Mouse (Mus musculus) heart, embryonic 14.5 days (tissue): ENCODE measurements around the gene Rasa4. TPM values are rescaled to one million over a fixed set of nuclear protein-coding genes. Genes with fewer than 3 reads are reported as not detected.

Experiments used
- ATAC-seq: fragments of 200-750 bp; cut with Nextera tagmentation; 2 replicates; pipeline ENCODE4 v1.8.0; 2017; ENCODE audit warnings: low read depth, moderate TSS enrichment; ENCODE audit not compliant: insufficient number of reproducible peaks, insufficient read depth, low FRiP score
- H3K27ac ChIP-seq, 2 experiments: fragments of 200-500 bp in 1 of 2; fragments of 300-500 bp in 1 of 2; sonication (generic) in 1 of 2; replicated peaks in 1 of 2; 2 replicates each; pipeline ENCODE4 v1.5.1; 2012 to 2014; ENCODE audit warnings: low read depth in 2 of 2, low read length in 2 of 2, control low read depth in 1 of 2, mild to moderate bottlenecking in 1 of 2, mixed read lengths in 1 of 2; ENCODE audit not compliant: control insufficient read depth in 1 of 2, insufficient read depth in 1 of 2
- H3K27me3 ChIP-seq: fragments of 300-500 bp; sonication (generic); 2 replicates; pipeline ENCODE4 v1.6.1; 2014; ENCODE audit warnings: mild to moderate bottlenecking, low read length, control low read depth; ENCODE audit not compliant: control insufficient read depth, insufficient read depth
- H3K36me3 ChIP-seq: fragments of 300-500 bp; sonication (generic); 2 replicates; pipeline ENCODE4 v1.6.1; 2014; ENCODE audit warnings: mild to moderate bottlenecking, control low read depth, low read length, mixed read lengths; ENCODE audit not compliant: control insufficient read depth, insufficient read depth
- H3K4me1 ChIP-seq, 2 experiments: fragments of 200-500 bp in 1 of 2; fragments of 300-500 bp in 1 of 2; sonication (generic) in 1 of 2; 2 replicates each; pipeline ENCODE4 v1.6.1; 2012 to 2014; ENCODE audit warnings: low read length in 2 of 2, control low read depth in 1 of 2, mixed read lengths in 1 of 2; ENCODE audit not compliant: control insufficient read depth in 2 of 2, insufficient read depth in 2 of 2
- H3K4me2 ChIP-seq: fragments of 300-500 bp; sonication (generic); 2 replicates; pipeline ENCODE4 v1.6.1; 2014; ENCODE audit warnings: mild to moderate bottlenecking, low read length
- H3K4me3 ChIP-seq, 2 experiments: fragments of 200-500 bp in 1 of 2; fragments of 300-500 bp in 1 of 2; sonication (generic) in 1 of 2; 2 replicates each; pipeline ENCODE4 v1.5.1; 2012 to 2014; ENCODE audit warnings: low read length in 2 of 2, mild to moderate bottlenecking in 2 of 2, control low read depth in 1 of 2, low read depth in 1 of 2, moderate library complexity in 1 of 2; ENCODE audit not compliant: control insufficient read depth in 1 of 2, insufficient read depth in 1 of 2
- H3K9ac ChIP-seq: fragments of 300-500 bp; sonication (generic); 2 replicates; pipeline ENCODE4 v1.6.1; 2014; ENCODE audit warnings: mild to moderate bottlenecking, low read length
- H3K9me3 ChIP-seq: fragments of 300-500 bp; sonication (generic); 2 replicates; pipeline ENCODE4 v1.6.1; 2016; ENCODE audit warnings: low read length, control low read depth; ENCODE audit not compliant: control insufficient read depth
- WGBS: fragments of 180-500 bp; shearing (Covaris S2); extraction: QIAGEN DNeasy Blood & Tissue Kit; methylation state at CpG from one replicate; pipeline ENCODE4 v1.1.7; 2014; 5-methylcytosine and 5-hydroxymethylcytosine counted together
- polyA plus RNA-seq: library from polyadenylated mRNA; unstranded; fragments of >200 nt; fragmentation: Nextera tagmentation; extraction: Ambion mirVana; gene quantifications from 2 replicates; pipeline ENCODE4 v1.2.1, GENCODE M21; 2014

Rasa4 gene
- polyA plus RNA-seq, 1 experiment from 2014 or later: 1.3 TPM

DNA sequence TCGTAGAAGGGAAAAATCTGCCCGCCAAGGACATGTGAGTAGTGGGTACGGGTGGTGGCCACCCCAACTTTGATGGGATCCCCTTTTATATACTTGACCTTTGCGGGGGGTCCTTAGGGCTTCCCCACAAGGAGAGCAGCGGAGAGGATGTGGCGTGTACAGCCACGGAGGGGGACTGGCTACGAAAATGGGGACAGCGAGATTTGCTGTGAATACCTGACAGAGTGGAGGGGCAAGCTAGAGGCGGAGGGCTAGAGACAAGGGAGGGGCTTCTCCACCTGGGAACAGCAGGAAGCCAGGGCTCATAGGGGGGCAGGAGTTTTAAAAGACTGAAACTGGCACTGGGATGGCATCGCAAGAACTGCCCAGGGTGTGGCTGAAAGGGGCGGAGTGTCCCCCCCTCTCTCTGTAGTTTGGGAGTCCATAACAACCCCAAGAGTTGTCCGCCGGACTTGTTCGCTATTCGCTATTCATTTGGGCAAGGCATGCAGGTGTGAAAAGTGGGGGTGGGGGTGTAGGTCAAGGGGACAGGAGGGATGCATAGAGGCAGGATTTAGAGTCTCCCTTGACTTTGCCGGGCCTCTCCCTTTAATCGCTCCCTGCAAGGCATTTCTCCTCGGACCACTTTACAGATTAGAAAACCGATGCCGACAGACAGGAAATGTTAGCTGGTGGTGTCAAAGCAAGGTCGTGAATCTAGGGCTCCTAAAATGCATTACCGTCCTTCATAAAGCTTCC lies 597 bp downstream of the Rasa4 start:
- peaks cover 22% of the 10 kb centered on the region for H3K27me3 ChIP-seq
- H3K4me2 ChIP-seq: peak overlapping the region; percentile 99
- no peak for ATAC-seq
- H3K4me1 ChIP-seq: peaks cover 5 to 7% of the 10 kb centered on the region in 2 experiments; a peak in 3 of 4 replicates
- no peaks in the 10 kb centered on the region for H3K36me3 ChIP-seq
- no peaks in the 10 kb centered on the region for H3K9me3 ChIP-seq
- H3K27ac ChIP-seq: no peak overlapping the region
- peak overlapping the region; percentile 73 for H3K9ac ChIP-seq
- peak overlapping the region; percentile 61 to 63 for H3K4me3 ChIP-seq
- WGBS: 2% methylated on average over 23 of the region's 23 CpGs

DNA sequence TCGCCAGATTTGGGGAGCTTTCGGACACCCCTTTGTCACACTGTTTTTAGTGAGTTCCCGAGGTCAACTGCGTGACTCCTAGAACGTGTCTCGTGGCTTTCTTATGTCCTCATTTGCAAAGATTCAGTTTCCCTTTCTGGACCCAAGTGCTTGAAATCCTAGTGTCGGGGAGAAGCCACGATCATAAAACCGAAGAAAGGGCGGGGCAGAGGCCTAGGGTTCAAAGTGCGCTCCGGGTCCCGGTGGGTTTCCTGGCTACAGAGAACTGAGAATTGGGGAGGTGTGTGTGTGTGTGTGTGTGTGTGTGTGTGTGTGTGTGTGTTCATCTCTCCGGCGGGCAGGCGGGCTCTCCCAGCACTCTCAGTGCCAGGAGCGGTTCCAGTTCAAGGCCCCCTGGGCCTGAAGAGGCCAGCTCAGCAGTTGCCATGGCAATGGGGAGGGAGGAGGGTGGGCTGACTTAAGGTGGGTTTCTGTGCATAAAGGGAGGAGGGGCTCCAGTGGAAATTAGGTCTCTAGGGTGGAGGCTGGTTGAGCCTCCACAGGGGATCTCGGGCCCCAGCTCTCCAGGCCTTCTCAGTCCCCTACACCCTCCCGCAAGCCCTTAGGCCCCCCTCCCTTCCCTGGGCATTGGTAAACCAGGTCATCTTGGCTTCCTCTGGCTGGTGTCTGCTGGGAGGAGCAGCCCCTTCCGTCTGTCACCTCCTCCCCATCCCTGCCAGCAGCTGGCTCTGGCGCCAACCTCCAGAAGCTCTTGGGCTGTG lies 1.4 kb downstream of the Rasa4 start:
- no peak overlapping the region for H3K27ac ChIP-seq
- peak overlapping the region; percentile 99; the same call in 1 of the 2 replicates for H3K4me2 ChIP-seq
- H3K27me3 ChIP-seq: peaks cover 22% of the 10 kb centered on the region
- H3K36me3 ChIP-seq: no peaks in the 10 kb centered on the region
- no peak overlapping the region for H3K9ac ChIP-seq
- no peak for ATAC-seq
- peaks cover 5 to 7% of the 10 kb centered on the region in 2 experiments; a peak in 3 of 4 replicates for H3K4me1 ChIP-seq
- no peaks in the 10 kb centered on the region for H3K9me3 ChIP-seq
- WGBS: 25% methylated on average over 21 of the region's 21 CpGs
- H3K4me3 ChIP-seq: no peak overlapping the region

DNA sequence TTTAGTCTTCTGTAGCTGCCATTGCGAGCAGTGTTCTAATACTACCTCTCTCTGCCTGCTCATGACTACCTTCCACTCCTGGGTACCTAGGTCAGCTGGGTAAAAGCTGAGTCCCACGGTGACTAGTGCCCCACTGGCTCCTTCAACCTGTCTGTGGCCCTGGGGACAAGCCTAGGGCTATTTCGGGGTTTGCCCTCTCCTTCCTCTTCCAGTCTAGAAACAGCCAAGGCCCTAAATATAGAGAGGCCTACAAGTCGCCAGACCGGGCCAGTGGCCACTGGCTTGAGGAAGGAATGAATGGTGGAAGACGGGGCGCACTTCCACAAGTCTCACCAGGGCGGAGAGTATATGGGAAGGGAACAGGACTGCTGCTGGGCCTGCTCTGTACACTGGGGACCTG lies 2.6 kb downstream of the Rasa4 start:
- Histone ChIP-seq H3K27me3 (peaks cover 22% of the 10 kb centered on the region), H3K27ac (no peak overlapping the region), H3K36me3 (no peaks in the 10 kb centered on the region), H3K9me3 (no peaks in the 10 kb centered on the region), H3K9ac (no peak overlapping the region), H3K4me2 (no peak overlapping the region), H3K4me1 (peaks cover 5 to 7% of the 10 kb centered on the region in 2 experiments; a peak in 3 of 4 replicates), H3K4me3 (no peak overlapping the region)
- 79% methylated on average over 8 of the region's 8 CpGs for WGBS
- ATAC-seq: no peak

DNA sequence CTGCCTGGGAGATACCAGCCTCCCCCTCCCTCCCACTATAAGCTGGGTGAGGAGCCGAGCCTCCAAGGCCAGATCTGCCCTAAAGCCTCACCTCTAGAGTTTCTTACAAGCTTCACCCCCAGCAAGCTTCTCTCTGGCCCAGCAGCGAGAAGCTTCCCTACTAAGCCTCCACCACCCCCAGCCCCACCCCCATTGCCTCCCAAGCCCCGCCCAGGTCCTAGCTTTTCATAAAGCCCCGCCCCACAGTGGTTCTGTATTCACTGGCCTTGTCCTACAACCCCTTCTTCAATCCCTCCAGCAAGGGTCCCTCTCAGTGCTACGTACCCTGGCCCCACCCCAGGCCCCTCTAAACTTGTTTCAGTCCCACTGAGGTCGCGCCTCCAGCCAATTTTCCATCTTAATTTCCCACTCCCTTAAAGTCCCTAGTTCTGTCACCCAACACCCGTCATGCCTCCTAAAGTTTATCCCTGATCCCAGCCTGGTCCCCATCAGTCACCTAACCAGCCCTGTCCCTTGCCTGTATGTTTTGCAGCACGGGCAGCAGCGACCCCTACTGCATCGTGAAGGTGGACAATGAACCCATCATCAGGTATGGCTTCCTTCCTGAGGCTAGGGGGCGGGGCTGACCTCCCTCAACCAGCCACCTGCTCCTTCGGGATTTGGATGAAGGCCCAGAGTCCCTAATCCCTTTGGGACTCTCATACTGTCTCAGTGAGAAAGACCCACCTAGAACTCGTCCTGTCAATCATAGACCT lies 5.3 kb downstream of the Rasa4 start:
- H3K36me3 ChIP-seq: no peaks in the 10 kb centered on the region
- WGBS: 16% methylated on average over 14 of the region's 14 CpGs
- H3K4me3 ChIP-seq: no peak overlapping the region
- H3K9me3 ChIP-seq: no peaks in the 10 kb centered on the region
- H3K27ac ChIP-seq: no peak overlapping the region
- no peak overlapping the region for H3K4me2 ChIP-seq
- peaks cover 20% of the 10 kb centered on the region for H3K27me3 ChIP-seq
- no peak overlapping the region for H3K9ac ChIP-seq
- peaks cover 2 to 3% of the 10 kb centered on the region in 2 experiments; a peak in 2 of 4 replicates for H3K4me1 ChIP-seq
- no peak for ATAC-seq

DNA sequence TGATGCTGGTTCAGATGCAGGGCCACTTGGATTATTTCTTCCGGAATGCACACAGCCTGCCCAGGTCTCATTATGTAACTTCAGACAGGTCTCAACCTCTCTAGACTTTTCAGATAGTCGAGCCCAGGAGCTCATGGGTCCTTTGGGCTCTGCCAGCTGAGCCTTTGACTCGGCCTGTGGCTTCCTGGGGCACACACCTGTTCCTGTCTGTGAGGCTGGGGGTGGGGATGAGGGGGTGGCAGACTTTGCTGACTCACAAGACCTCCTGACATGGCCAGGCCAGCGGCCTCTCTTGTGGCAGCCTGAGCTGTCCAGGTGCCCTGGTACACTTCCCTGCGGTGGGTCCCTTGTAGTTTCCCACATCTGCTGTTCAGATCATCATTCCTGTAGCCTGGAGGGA lies 8.2 kb downstream of the Rasa4 start:
- Histone ChIP-seq H3K9ac (no peak overlapping the region), H3K27ac (no peak overlapping the region), H3K36me3 (no peaks in the 10 kb centered on the region), H3K4me1 (no peaks in the 10 kb centered on the region), H3K4me3 (no peak overlapping the region), H3K4me2 (no peak overlapping the region), H3K27me3 (no peaks in the 10 kb centered on the region; the same call in 1 of the 2 replicates), H3K9me3 (no peaks in the 10 kb centered on the region)
- WGBS: 65% methylated on average over 5 of the region's 5 CpGs
- no peak for ATAC-seq

DNA sequence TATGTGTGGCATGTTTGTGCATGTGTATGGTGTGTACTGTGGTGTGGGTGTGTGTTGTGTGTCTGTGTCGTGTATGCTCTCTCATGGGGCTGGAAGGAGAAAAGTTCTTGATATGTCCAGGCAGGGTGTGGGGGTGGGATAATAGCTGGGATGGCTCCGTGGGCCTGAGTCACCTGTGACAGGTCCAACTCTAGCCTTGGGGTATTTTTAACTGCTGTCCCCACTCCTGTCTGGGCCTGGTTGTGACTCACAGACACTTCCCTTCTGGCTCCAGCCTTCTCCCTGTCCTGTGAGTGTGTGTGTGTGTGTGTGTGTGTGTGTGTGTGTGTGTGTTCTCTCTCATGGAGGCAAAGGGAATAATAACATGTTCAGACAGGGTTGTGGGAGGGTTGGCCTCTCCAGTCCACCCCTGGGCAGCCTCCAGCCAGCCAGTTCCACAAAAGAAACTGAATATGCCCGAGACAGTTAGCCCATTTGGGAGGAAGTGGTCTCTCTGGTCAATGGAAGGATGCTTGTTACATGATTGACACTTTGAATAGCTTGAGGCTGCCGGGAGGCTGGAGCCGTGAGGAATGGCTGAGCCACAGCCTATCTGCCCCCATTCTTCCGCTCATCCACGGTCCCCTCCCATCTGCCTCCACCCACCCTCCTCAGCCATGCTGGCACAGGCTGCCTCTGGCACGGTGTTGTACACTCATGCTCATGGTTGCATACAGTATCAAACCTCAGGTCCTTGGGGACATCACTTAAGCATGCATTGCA lies 10.7 kb downstream of the Rasa4 start:
- H3K27me3 ChIP-seq: no peaks in the 10 kb centered on the region
- no peak overlapping the region for H3K9ac ChIP-seq
- H3K36me3 ChIP-seq: no peaks in the 10 kb centered on the region
- no peaks in the 10 kb centered on the region for H3K9me3 ChIP-seq
- H3K27ac ChIP-seq: no peak overlapping the region
- no peaks in the 10 kb centered on the region for H3K4me1 ChIP-seq
- no peak for ATAC-seq
- no peak overlapping the region for H3K4me3 ChIP-seq
- no peak overlapping the region for H3K4me2 ChIP-seq
- WGBS: 55% methylated on average over 8 of the region's 8 CpGs

DNA sequence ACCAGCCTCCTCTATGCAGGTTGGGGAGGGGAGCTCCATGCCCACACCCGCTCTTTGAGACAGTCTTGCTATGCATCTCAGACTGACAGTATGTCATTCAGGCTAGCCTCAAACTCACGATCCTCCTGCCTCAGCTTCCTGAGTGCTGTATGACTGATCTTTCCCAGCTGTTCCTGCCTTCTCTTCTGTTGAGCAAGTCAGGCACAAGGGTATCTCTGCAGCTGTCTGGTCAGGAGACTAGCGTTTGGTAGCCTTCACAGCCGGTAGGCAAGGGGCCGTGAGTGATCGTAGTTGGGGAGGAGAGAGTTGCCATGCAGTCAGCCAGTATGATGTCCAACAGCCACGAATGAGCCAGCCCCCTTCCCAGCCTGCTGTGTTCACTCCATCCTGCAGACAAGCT lies 11.4 kb downstream of the Rasa4 start:
- Histone ChIP-seq H3K4me3 (no peak overlapping the region), H3K36me3 (no peaks in the 10 kb centered on the region), H3K27ac (no peak overlapping the region), H3K27me3 (no peaks in the 10 kb centered on the region), H3K9ac (no peak overlapping the region), H3K9me3 (no peaks in the 10 kb centered on the region), H3K4me2 (no peak overlapping the region), H3K4me1 (no peaks in the 10 kb centered on the region)
- no peak for ATAC-seq
- WGBS: 57% methylated on average over 7 of the region's 7 CpGs
